Comparison of ENCODE assay signal across 15 mouse cellular contexts in genomic region chr17:43754687-43755086, GRCm38 (mm10). TPM values are rescaled to one million over a fixed set of nuclear protein-coding genes. Genes with fewer than 3 reads are reported as not detected.
DNase-seq lines count a peak whose midpoint lies in the region; ATAC-seq lines count a peak whose summit lies in the region.
"Had no signal": no experiment of that assay in that cellular context is flagged by ENCODE, and none has a peak within 500 bp of the region (broad histone marks: within the 10 kb centered on the region; RNA-seq: fewer than 3 reads in every experiment).

No protein-coding gene starts in this region.

- no peak overlapping the region for H3K27ac ChIP-seq in forebrain, embryonic 15.5 days (replicated peaks)
- H3K27ac ChIP-seq: embryonic facial prominence, embryonic 13.5 days; hindbrain, embryonic 12.5 days; midbrain, embryonic 10.5 days had no signal

- H3K4me2 ChIP-seq in forebrain, embryonic 15.5 days (replicated peaks): no peak overlapping the region
- H3K4me2 ChIP-seq: embryonic facial prominence, embryonic 13.5 days; hindbrain, embryonic 12.5 days had no signal

- H3K9me3 ChIP-seq in forebrain, embryonic 15.5 days: no peaks in the 10 kb centered on the region
- H3K9me3 ChIP-seq: embryonic facial prominence, embryonic 13.5 days; hindbrain, embryonic 12.5 days; midbrain, embryonic 10.5 days had no signal

- no peak overlapping the region for H3K4me3 ChIP-seq in forebrain, embryonic 15.5 days
- H3K4me3 ChIP-seq: embryonic facial prominence, embryonic 13.5 days; hindbrain, embryonic 12.5 days; midbrain, embryonic 10.5 days had no signal

- H3K27me3 ChIP-seq in forebrain, embryonic 15.5 days: no peaks in the 10 kb centered on the region
- H3K27me3 ChIP-seq: embryonic facial prominence, embryonic 13.5 days; hindbrain, embryonic 12.5 days had no signal

- WGBS in forebrain, embryonic 15.5 days: 88% methylated on average over 5 of the region's 5 CpGs

- no peaks in the 10 kb centered on the region for H3K36me3 ChIP-seq in forebrain, embryonic 15.5 days
- H3K36me3 ChIP-seq: embryonic facial prominence, embryonic 13.5 days; hindbrain, embryonic 12.5 days; midbrain, embryonic 10.5 days had no signal

- H3K9ac ChIP-seq in forebrain, embryonic 15.5 days (replicated peaks): no peak overlapping the region
- H3K9ac ChIP-seq: embryonic facial prominence, embryonic 13.5 days; hindbrain, embryonic 12.5 days had no signal

- ATAC-seq in forebrain, embryonic 15.5 days (replicated peaks): no peak

- DNase-seq in heart, adult 8-10 months (ENCODE audit: low spot score): peak; percentile 26
- no peak for DNase-seq in heart, postnatal 36 days
- peak; percentile 21 for DNase-seq in kidney, postnatal 14 days
- DNase-seq in kidney, adult 11 months: no peak
- DNase-seq in Muller cell, postnatal 12 days (ENCODE audit: inconsistent ontology term): peak; percentile 36
- peak; percentile 35 for DNase-seq in embryo, embryonic 11 days
- DNase-seq: adrenal gland, adult 2 months; cerebellum, adult 9-11 months; kidney, adult 8-10 months; right cerebral cortex, postnatal 25 days; thymus, adult 18-20 months had no signal

- no peaks in the 10 kb centered on the region for H3K4me1 ChIP-seq in forebrain, embryonic 15.5 days
- H3K4me1 ChIP-seq: embryonic facial prominence, embryonic 13.5 days; hindbrain, embryonic 12.5 days; midbrain, embryonic 10.5 days had no signal

- intact Hi-C loops in heart, postnatal 36 days (cut with DNase I): no loop called here

RNA-seq across cellular contexts. Expression of gene Rcan2, which starts 46.5 kb away (rescaled TPM):
- 100 to 1,000 TPM; 431 to 459 (median 436) TPM for total RNA-seq in heart, adult 8-10 months (2022)
- total RNA-seq in heart, postnatal 36 days (2021): 100 to 1,000 TPM; 355 to 411 TPM
- polyA plus RNA-seq in forebrain, embryonic 15.5 days (2015; fragmentation: Nextera tagmentation; extraction: Ambion mirVana): 30.1 and 31.0 TPM in 2 replicates

Comparison
In these comparisons a context has a peak if more than half of its experiments do, and no peak if none do; other contexts are left out.
1. DNase-seq: peak in heart, adult 8-10 months (single experiment), kidney, postnatal 14 days (single experiment), Muller cell, postnatal 12 days (single experiment) and embryo, embryonic 11 days (single experiment); none in heart, postnatal 36 days (0 of 2) and kidney, adult 11 months (single experiment).